Mouse (Mus musculus) CH12.LX (cell line): Measurements from ENCODE around the gene Tll2. TPM values are rescaled to one million over a fixed set of nuclear protein-coding genes. Genes with fewer than 3 reads are reported as not detected.

Experiments used
- DNase-seq: peaks from one replicate; pipeline ENCODE4 v3.0.0-alpha.2; 2013; ENCODE audit errors: extremely low read depth
- H3K27ac ChIP-seq: 2 replicates; pipeline ENCODE4 v1.5.1; 2012; ENCODE audit warnings: low read depth, mild to moderate bottlenecking, control low read depth, moderate library complexity; ENCODE audit not compliant: insufficient read depth
- H3K27me3 ChIP-seq: replicated peaks from 2 replicates; pipeline ENCODE3; 2012; ENCODE audit warnings: inconsistent platforms
- H3K36me3 ChIP-seq, 2 experiments: replicated peaks in 1 of 2; 2 replicates each; pipeline versions ENCODE3 to v1.6.1; 2012; ENCODE audit warnings: inconsistent platforms in 1 of 2, low read length in 1 of 2, mild to moderate bottlenecking in 1 of 2, mixed read lengths in 1 of 2, moderate library complexity in 1 of 2; ENCODE audit not compliant: control insufficient read depth in 1 of 2, insufficient read depth in 1 of 2
- H3K4me1 ChIP-seq, 2 experiments: 2 replicates each; pipeline ENCODE4 v1.6.1; 2012; ENCODE audit warnings: inconsistent platforms in 1 of 2, moderate library complexity in 1 of 2; ENCODE audit not compliant: insufficient read depth in 2 of 2, control insufficient read depth in 1 of 2
- H3K4me2 ChIP-seq: 2 replicates; pipeline ENCODE4 v1.6.1; 2012; ENCODE audit warnings: low read depth, mild to moderate bottlenecking, control low read depth; ENCODE audit not compliant: poor library complexity, insufficient read depth, severe bottlenecking
- H3K4me3 ChIP-seq, 3 experiments: fragments of 150-350 bp in 1 of 3; sonication (generic) in 1 of 3; replicated peaks in 1 of 3; 2 replicates each; pipeline versions ENCODE3 to v1.5.1; 2011 to 2012; ENCODE audit warnings: low read depth in 2 of 3, low read length in 2 of 3, mild to moderate bottlenecking in 2 of 3, moderate library complexity in 2 of 3, control low read depth in 1 of 3, improper control_type of control experiment in 1 of 3, inconsistent platforms in 1 of 3, mixed read lengths in 1 of 3; ENCODE audit not compliant: poor library complexity in 1 of 3
- H3K79me2 ChIP-seq: replicated peaks from 2 replicates; pipeline ENCODE4 v1.6.1; 2012; ENCODE audit warnings: mild to moderate bottlenecking, moderate library complexity; ENCODE audit not compliant: control insufficient read depth, poor library complexity, insufficient read depth, severe bottlenecking; ENCODE audit errors: extremely low read depth
- H3K9ac ChIP-seq: 2 replicates; pipeline ENCODE4 v1.6.1; 2012; ENCODE audit warnings: low read depth, mild to moderate bottlenecking, control low read depth, moderate library complexity; ENCODE audit not compliant: insufficient read depth
- H3K9me3 ChIP-seq: replicated peaks from 2 replicates; pipeline ENCODE3; 2012; ENCODE audit warnings: low read length, inconsistent platforms, mixed read lengths
- BHLHE40 ChIP-seq: IDR thresholded peaks from 2 replicates; pipeline ENCODE4 v1.6.1; 2011; ENCODE audit warnings: mild to moderate bottlenecking, low read depth, low read length, improper control_type of control experiment
- CHD1 ChIP-seq: IDR thresholded peaks from 2 replicates; pipeline ENCODE4 v1.6.1; 2012; ENCODE audit warnings: low read depth, low read length, improper control_type of control experiment, inconsistent platforms
- CHD2 ChIP-seq: IDR thresholded peaks from 2 replicates; pipeline ENCODE4 v1.6.1; 2011; ENCODE audit warnings: low read length, improper control_type of control experiment
- CTCF ChIP-seq, 2 experiments: IDR thresholded peaks in 1 of 2; conservative IDR thresholded peaks in 1 of 2; 2 replicates each; pipeline ENCODE4 v1.5.1; 2011 to 2012; ENCODE audit warnings: low read depth in 2 of 2, low read length in 2 of 2, improper control_type of control experiment in 1 of 2, inconsistent platforms in 1 of 2, mild to moderate bottlenecking in 1 of 2, moderate library complexity in 1 of 2
- E2F4 ChIP-seq: IDR thresholded peaks from 2 replicates; pipeline ENCODE4 v1.6.1; 2011; ENCODE audit warnings: low read depth, low read length, improper control_type of control experiment; ENCODE audit not compliant: insufficient replicate concordance
- ELF1 ChIP-seq: IDR thresholded peaks from 2 replicates; pipeline ENCODE4 v1.6.1; 2014; ENCODE audit warnings: low read depth, mild to moderate bottlenecking, inconsistent platforms, low read length, improper control_type of control experiment
- EP300 ChIP-seq: IDR thresholded peaks from 2 replicates; pipeline ENCODE4 v1.6.1; 2011; ENCODE audit warnings: low read length, improper control_type of control experiment
- ETS1 ChIP-seq: conservative IDR thresholded peaks from 2 replicates; pipeline ENCODE4 v1.6.1; 2012; ENCODE audit warnings: low read depth, mild to moderate bottlenecking, inconsistent platforms, low read length, improper control_type of control experiment, moderate library complexity
- GABPA ChIP-seq: IDR thresholded peaks from 2 replicates; pipeline ENCODE4 v1.6.1; 2012; ENCODE audit warnings: low read depth, low read length, improper control_type of control experiment, inconsistent platforms; ENCODE audit not compliant: insufficient replicate concordance
- HCFC1 ChIP-seq: IDR thresholded peaks from 2 replicates; pipeline ENCODE4 v1.6.1; 2012; ENCODE audit warnings: low read depth, mild to moderate bottlenecking, inconsistent platforms, low read length, improper control_type of control experiment
- IRF4 ChIP-seq: IDR thresholded peaks from 2 replicates; pipeline ENCODE4 v1.6.1; 2014; ENCODE audit warnings: low read depth, mild to moderate bottlenecking, inconsistent platforms, low read length, improper control_type of control experiment
- KAT2A ChIP-seq: IDR thresholded peaks from 2 replicates; pipeline ENCODE4 v1.6.1; 2012; ENCODE audit warnings: low read length, improper control_type of control experiment, inconsistent platforms; ENCODE audit not compliant: insufficient replicate concordance
- MAFK ChIP-seq: IDR thresholded peaks from 2 replicates; pipeline ENCODE4 v1.6.1; 2011; ENCODE audit warnings: low read length, improper control_type of control experiment; ENCODE audit not compliant: insufficient replicate concordance
- MAX ChIP-seq: IDR thresholded peaks from 2 replicates; pipeline ENCODE4 v1.6.1; 2011; ENCODE audit warnings: low read length, improper control_type of control experiment
- MEF2A ChIP-seq: IDR thresholded peaks from 2 replicates; pipeline ENCODE4 v1.6.1; 2014; ENCODE audit warnings: low read depth, mild to moderate bottlenecking, inconsistent platforms, low read length, improper control_type of control experiment, borderline replicate concordance
- MXI1 ChIP-seq: IDR thresholded peaks from 2 replicates; pipeline ENCODE4 v1.6.1; 2011; ENCODE audit warnings: mild to moderate bottlenecking, low read depth, low read length, improper control_type of control experiment
- MYC ChIP-seq: IDR thresholded peaks from 2 replicates; pipeline ENCODE4 v1.6.1; 2011; ENCODE audit warnings: low read depth, mild to moderate bottlenecking, improper control_type of control experiment, low read length
- NELFE ChIP-seq: IDR thresholded peaks from 2 replicates; pipeline ENCODE4 v1.6.1; 2011; ENCODE audit warnings: low read depth, low read length, improper control_type of control experiment
- NRF1 ChIP-seq: IDR thresholded peaks from 2 replicates; pipeline ENCODE4 v1.6.1; 2014; ENCODE audit warnings: low read depth, mild to moderate bottlenecking, inconsistent platforms, low read length, improper control_type of control experiment, moderate library complexity
- POLR2AphosphoS2 ChIP-seq: IDR thresholded peaks from 2 replicates; pipeline ENCODE4 v1.6.1; 2011; ENCODE audit warnings: low read depth, low read length, improper control_type of control experiment
- RCOR1 ChIP-seq: conservative IDR thresholded peaks from 2 replicates; pipeline ENCODE4 v1.6.1; 2012; ENCODE audit warnings: low read depth, mild to moderate bottlenecking, inconsistent platforms, low read length, improper control_type of control experiment
- SIN3A ChIP-seq: IDR thresholded peaks from 2 replicates; pipeline ENCODE4 v1.6.1; 2012; ENCODE audit warnings: low read length, improper control_type of control experiment, inconsistent platforms
- SMC3 ChIP-seq: IDR thresholded peaks from 2 replicates; pipeline ENCODE4 v1.6.1; 2011; ENCODE audit warnings: low read depth, low read length, improper control_type of control experiment
- TBP ChIP-seq: conservative IDR thresholded peaks from 2 replicates; pipeline ENCODE4 v1.6.1; 2011; ENCODE audit warnings: low read depth, low read length, improper control_type of control experiment
- TCF12 ChIP-seq: IDR thresholded peaks from 2 replicates; pipeline ENCODE4 v1.6.1; 2014; ENCODE audit warnings: low read depth, mild to moderate bottlenecking, inconsistent platforms, low read length, improper control_type of control experiment
- USF1 ChIP-seq: IDR thresholded peaks from 2 replicates; pipeline ENCODE4 v1.6.1; 2014; ENCODE audit warnings: low read depth, mild to moderate bottlenecking, inconsistent platforms, low read length, improper control_type of control experiment
- USF2 ChIP-seq: conservative IDR thresholded peaks from 2 replicates; pipeline ENCODE4 v1.6.1; 2011; ENCODE audit warnings: low read depth, low read length, improper control_type of control experiment
- ZC3H11A ChIP-seq: IDR thresholded peaks from 2 replicates; pipeline ENCODE4 v1.6.1; 2012; ENCODE audit warnings: low read depth, mild to moderate bottlenecking, inconsistent platforms, low read length, improper control_type of control experiment
- ZKSCAN1 ChIP-seq: IDR thresholded peaks from 2 replicates; pipeline ENCODE4 v1.6.1; 2012; ENCODE audit warnings: low read depth, inconsistent platforms, low read length, improper control_type of control experiment, borderline replicate concordance
- ZMIZ1 ChIP-seq: IDR thresholded peaks from 2 replicates; pipeline ENCODE4 v1.6.1; 2012; ENCODE audit warnings: low read depth, mild to moderate bottlenecking, inconsistent platforms, low read length, improper control_type of control experiment
- ZNF384 ChIP-seq: IDR thresholded peaks from 2 replicates; pipeline ENCODE4 v1.6.1; 2012; ENCODE audit warnings: low read depth, low read length, improper control_type of control experiment, inconsistent platforms
- dilution Hi-C: fragments of 300-500 bp; cut with MboI; formaldehyde crosslinking; loops from 2 replicates; pipeline ENCODE4 v1.14.3; 2020; ENCODE audit warnings: low sequenced_read_pairs; ENCODE audit not compliant: extremely low pct_unique_long_range_greater_than_20kb, extremely low pct_ligation_motif_present
- in situ Hi-C: fragments of 300-500 bp; cut with MboI; formaldehyde crosslinking; loops from 3 replicates; pipeline ENCODE4 v1.14.3; 2019; ENCODE audit warnings: low sequenced_read_pairs, low pct_ligation_motif_present, low pct_unique_long_range_greater_than_20kb, mixed read lengths
- polyA plus RNA-seq: library from polyadenylated mRNA; unstranded; fragments of >175 nt; gene quantifications from 2 replicates; pipeline ENCODE4 v1.2.1, GENCODE M21; 2012; ENCODE audit warnings: low read depth; ENCODE audit not compliant: insufficient read length
- total RNA-seq, 2 experiments: library from RNA; depleted of rRNA; stranded (reverse); fragments of 300-350 nt in 1 of 2; fragments of >200 nt in 1 of 2; gene quantifications; 2 replicates each; pipeline ENCODE4 v1.2.3; 2012 to 2014

Gene Tll2
- total and polyA plus RNA-seq, 3 experiments, result not detected

DNA sequence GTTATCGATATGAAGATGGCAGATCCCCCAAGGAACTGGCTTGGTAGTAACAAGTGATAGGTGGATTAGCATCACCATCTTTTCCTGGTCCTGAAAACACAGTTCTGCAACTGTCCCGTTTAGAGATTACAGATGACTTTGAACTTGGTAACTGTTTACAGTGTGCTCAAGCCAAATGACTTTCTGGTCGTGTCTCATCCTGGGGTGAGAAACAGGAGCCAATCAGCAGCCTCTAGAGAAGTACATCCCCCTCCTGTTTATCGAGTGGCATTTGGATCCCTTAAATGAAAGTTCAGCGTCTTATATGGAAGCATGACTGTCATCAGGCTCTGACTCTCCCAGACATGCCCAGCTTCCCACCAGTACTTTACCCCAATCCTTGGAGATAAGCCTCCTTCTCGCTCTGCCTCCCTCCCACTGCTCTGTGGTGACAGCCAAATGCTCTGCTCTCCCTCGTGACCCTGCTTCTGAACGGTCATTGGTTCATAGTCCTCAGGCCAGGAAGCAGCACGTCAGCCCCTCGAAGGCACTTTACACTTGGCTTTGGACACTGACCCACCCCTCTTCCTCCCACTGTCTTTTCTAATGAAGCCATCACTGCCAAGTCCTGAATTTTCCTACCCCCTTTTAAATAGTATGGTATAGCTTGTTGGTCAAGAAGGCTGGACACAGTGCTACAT is 161.4 kb downstream of the Tll2 start:
- in situ Hi-C loops (loop anchor here (25.0 kb wide), 1 partner anchor 283 kb away; no protein-coding TSS in a partner anchor), dilution Hi-C loops (no loop called here)
- H3K9me3 ChIP-seq, result no peaks in the 10 kb centered on the region
- H3K27ac ChIP-seq, result no peak overlapping the region
- peak; percentile 36; the same call in 1 of the 2 replicates for TF ChIP-seq ELF1
- TF ChIP-seq USF2, result peak; percentile 6; the same call in 1 of the 2 replicates
- peak; percentile 61 for TF ChIP-seq USF1
- no peak for TF ChIP-seq POLR2AphosphoS2
- no peak for TF ChIP-seq CTCF (conservative IDR thresholded peaks at IDR 0.05 in 1 of 2, IDR thresholded peaks at IDR 0.05 in 1 of 2; ENCODE audit: low read depth in 2 of 2, low read length in 2 of 2)
- no peak for TF ChIP-seq NELFE
- TF ChIP-seq MAX, result peak; percentile 31; the same call in 1 of the 2 replicates
- TF ChIP-seq, all 38 proteins: peak for 4
- no peak for DNase-seq
- no peaks in the 10 kb centered on the region for H3K36me3 ChIP-seq
- H3K4me1 ChIP-seq, result 0 out of 4 replicates have a peak, but pooled peaks cover 0 to 2% of the 10 kb centered on the region in 2 experiments
- no peak overlapping the region for H3K4me3 ChIP-seq
- no peak overlapping the region for H3K4me2 ChIP-seq
- H3K9ac ChIP-seq, result no peak overlapping the region
- H3K27me3 ChIP-seq, result no peaks in the 10 kb centered on the region
- H3K79me2 ChIP-seq, result no peaks in the 10 kb centered on the region

DNA sequence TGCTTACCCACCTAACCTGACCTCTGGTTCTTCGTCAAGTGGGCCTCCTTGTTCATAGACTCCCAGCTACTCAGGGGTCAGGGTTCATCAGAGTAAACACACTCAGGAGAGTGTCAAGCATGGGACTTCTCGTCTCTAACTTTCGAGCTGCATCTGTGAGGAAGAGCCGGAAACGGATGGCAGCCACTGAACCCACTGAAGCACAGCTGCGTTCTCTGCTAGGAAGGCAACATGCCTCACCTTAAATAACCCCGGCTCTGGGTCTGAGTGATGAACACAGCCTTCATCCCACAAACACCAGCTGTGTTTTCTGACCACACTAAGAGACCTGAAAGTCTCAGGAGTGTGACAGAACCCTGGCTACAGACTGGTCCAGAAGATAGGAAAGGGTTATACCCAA is 167.5 kb downstream of the Tll2 start:
- no peaks in the 10 kb centered on the region for H3K79me2 ChIP-seq
- H3K4me3 ChIP-seq, result no peak overlapping the region
- H3K27me3 ChIP-seq, result peaks cover 7% of the 10 kb centered on the region
- dilution Hi-C loops, result no loop called here
- no peak overlapping the region for H3K27ac ChIP-seq
- no peak overlapping the region for H3K9ac ChIP-seq
- H3K4me1 ChIP-seq, result peaks cover 0 to 11% of the 10 kb centered on the region in 2 experiments; a peak in 2 of 4 replicates
- H3K36me3 ChIP-seq, result no peaks in the 10 kb centered on the region
- no peaks in the 10 kb centered on the region for H3K9me3 ChIP-seq
- DNase-seq, result peak; percentile 17
- in situ Hi-C loops, result loop anchor here (25.0 kb wide), 1 partner anchor 277 kb away; no protein-coding TSS in a partner anchor
- peak overlapping the region; percentile 27; the same call in 1 of the 2 replicates for H3K4me2 ChIP-seq
- TF ChIP-seq TCF12 (peak; percentile 73; the same call in 1 of the 2 replicates), RCOR1 (no peak), HCFC1 (no peak), IRF4 (0 out of 2 replicates have a peak, but pooled peaks have one; percentile 9), ZC3H11A (no peak), TBP (no peak), GABPA (no peak), MAFK (no peak), CHD2 (no peak), ZNF384 (no peak), MEF2A (0 out of 2 replicates have a peak, but pooled peaks have one; percentile 14), EP300 (peak; percentile 36; the same call in 1 of the 2 replicates), ZKSCAN1 (no peak), CHD1 (no peak), CTCF (conservative IDR thresholded peaks at IDR 0.05 in 1 of 2, IDR thresholded peaks at IDR 0.05 in 1 of 2; ENCODE audit: low read depth in 2 of 2, low read length in 2 of 2) (no peak), KAT2A (no peak), ETS1 (peak; percentile 43), MYC (0 out of 2 replicates have a peak, but pooled peaks have one; percentile 22), MXI1 (no peak), MAX (no peak), E2F4 (no peak), SIN3A (0 out of 2 replicates have a peak, but pooled peaks have one; percentile 26), NRF1 (no peak), BHLHE40 (no peak), SMC3 (no peak), ELF1 (no peak), ZMIZ1 (no peak)
